Mouse (Mus musculus): ENCODE data around the gene Bex6. TPM values are rescaled to one million over a fixed set of nuclear protein-coding genes. Genes with fewer than 3 reads are reported as not detected.

Bex6 gene
- polyA plus RNA-seq, 1 experiment: not detected

GRCm38 (mm10) chr16:32171031-32171731 is 8.4 kb upstream of the Bex6 start:
- no peak overlapping the region for H3K4me3 ChIP-seq (ENCODE audit: insufficient read depth, low read length)
- no peaks in the 10 kb centered on the region for H3K4me1 ChIP-seq (ENCODE audit: control insufficient read depth, insufficient read depth, low read length)
- no peak overlapping the region for H3K27ac ChIP-seq (ENCODE audit: insufficient read depth, low read length)
- TF ChIP-seq POLR2A (IDR thresholded peaks at IDR 0.05; ENCODE audit: low read depth, low read length): no peak
- TF ChIP-seq CTCF (IDR thresholded peaks at IDR 0.05; ENCODE audit: borderline replicate concordance, insufficient read depth, low read length): no peak

DNA sequence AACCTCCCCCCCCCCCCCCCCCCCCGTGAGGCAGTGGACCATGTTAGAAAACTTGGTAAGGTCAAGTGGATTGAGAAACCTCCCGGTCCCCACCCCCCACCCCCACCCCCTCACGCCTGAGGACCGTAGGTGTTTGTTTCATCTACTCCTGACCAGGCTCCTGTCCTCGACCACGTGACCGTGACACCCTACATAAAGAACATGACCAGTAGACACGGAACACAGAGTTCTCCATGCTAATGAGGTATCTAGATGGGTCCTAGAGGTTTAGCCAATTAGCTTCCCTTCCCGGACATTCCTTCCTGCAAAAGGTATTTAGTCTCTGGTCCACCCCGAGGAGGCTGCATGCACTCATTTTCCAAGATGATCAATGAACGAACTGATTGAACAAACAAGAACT is 6.2 kb upstream of the Bex6 start:
- TF ChIP-seq CTCF (IDR thresholded peaks at IDR 0.05; ENCODE audit: borderline replicate concordance, insufficient read depth, low read length) (no peak), POLR2A (IDR thresholded peaks at IDR 0.05; ENCODE audit: low read depth, low read length) (no peak)
- no peak overlapping the region for H3K27ac ChIP-seq (ENCODE audit: insufficient read depth, low read length)
- H3K4me1 ChIP-seq (ENCODE audit: control insufficient read depth, insufficient read depth, low read length): no peaks in the 10 kb centered on the region
- no peak overlapping the region for H3K4me3 ChIP-seq (ENCODE audit: insufficient read depth, low read length)

DNA sequence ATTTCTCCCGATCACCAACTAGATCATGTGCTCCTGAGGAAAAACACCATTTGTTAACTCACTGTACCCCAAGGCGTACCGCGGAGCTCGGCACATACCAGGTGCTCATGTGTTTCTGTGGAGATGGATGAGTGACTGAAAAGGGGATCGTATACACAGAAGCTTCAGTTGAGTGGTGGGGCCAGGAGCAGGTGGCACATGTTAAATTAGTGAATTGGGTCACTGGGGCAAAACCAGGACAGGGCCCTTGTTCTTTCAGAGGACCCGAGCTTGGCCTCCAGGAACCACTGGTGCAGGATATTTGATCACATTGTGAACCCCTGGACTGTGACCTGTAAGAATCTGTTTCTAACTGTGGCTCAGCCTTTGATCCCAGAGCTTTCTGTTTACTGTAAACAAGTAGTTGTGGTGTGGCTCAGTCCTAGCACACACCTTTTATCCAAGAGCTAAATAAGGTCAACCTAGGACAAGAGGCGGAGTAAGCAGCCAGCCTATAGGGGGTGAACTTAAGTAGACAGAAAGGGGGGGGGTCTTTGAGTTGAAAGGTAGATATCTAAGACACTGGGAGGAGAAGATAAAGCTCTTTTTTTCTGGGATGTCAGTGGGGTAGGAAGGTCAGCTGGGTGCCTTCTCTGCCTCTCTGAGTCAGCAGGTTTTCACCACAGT is 5.2 kb upstream of the Bex6 start:
- no peaks in the 10 kb centered on the region for H3K4me1 ChIP-seq (ENCODE audit: control insufficient read depth, insufficient read depth, low read length)
- no peak for TF ChIP-seq POLR2A (IDR thresholded peaks at IDR 0.05; ENCODE audit: low read depth, low read length)
- TF ChIP-seq CTCF (IDR thresholded peaks at IDR 0.05; ENCODE audit: borderline replicate concordance, insufficient read depth, low read length): no peak
- no peak overlapping the region for H3K27ac ChIP-seq (ENCODE audit: insufficient read depth, low read length)
- H3K4me3 ChIP-seq (ENCODE audit: insufficient read depth, low read length): no peak overlapping the region

- no peak for TF ChIP-seq POLR2A (IDR thresholded peaks at IDR 0.05; ENCODE audit: low read depth, low read length)
- TF ChIP-seq CTCF (IDR thresholded peaks at IDR 0.05; ENCODE audit: borderline replicate concordance, insufficient read depth, low read length): no peak
- H3K27ac ChIP-seq (ENCODE audit: insufficient read depth, low read length): no peak overlapping the region
- no peak overlapping the region for H3K4me3 ChIP-seq (ENCODE audit: insufficient read depth, low read length)
Observed at GRCm38 (mm10) chr16:32175029-32175428, 4.6 kb upstream of the Bex6 start.

DNA sequence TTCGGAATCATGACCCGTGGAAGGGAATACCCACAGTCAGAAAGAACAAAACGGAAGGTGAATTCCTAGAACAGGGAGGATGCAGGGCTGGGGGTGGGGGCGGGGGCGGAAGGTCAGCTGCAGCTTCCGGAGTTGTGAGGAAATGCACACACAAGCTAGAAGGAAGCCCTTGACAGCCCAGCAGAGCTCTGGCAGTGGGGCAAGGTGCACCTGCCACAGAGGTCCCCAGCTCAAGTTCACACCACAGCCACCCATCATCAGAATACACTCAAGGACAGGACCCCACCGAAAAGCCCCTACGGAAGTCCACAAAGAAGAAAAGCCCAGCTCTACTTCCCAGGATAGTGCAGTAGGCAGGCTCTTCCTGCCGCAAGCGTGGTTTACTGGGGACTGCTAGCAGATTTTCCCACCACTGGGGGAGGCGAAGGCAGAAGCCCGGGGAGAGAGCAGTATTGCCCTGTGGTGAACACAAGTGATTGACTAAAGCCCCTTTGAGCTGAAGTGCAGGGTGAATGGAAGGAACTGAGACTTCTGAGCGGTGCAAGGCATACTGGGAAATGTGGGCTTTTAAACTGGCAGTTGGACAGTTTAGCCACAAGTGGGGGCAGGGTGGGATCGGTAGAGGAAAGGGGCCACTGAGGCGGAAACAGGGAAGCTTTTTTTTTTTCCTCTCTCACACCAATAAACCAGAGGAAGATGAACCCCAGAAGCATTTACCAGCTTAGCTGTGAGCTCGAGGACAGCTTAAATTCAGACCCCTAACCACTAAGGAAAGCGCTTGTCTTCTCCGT is 2.5 kb upstream of the Bex6 start:
- Histone ChIP-seq H3K27ac (ENCODE audit: insufficient read depth, low read length) (no peak overlapping the region), H3K4me1 (ENCODE audit: control insufficient read depth, insufficient read depth, low read length) (no peaks in the 10 kb centered on the region), H3K4me3 (ENCODE audit: insufficient read depth, low read length) (no peak overlapping the region)
- TF ChIP-seq CTCF (IDR thresholded peaks at IDR 0.05; ENCODE audit: borderline replicate concordance, insufficient read depth, low read length) (no peak), POLR2A (IDR thresholded peaks at IDR 0.05; ENCODE audit: low read depth, low read length) (no peak)

More at GRCm38 (mm10) chr16:32175029-32175428, 4.6 kb upstream of the Bex6 start:
- no peaks in the 10 kb centered on the region for H3K4me1 ChIP-seq (ENCODE audit: control insufficient read depth, insufficient read depth, low read length)

GRCm38 (mm10) chr16:32186056-32186455 is 6.4 kb downstream of the Bex6 start:
- Histone ChIP-seq H3K4me3 (ENCODE audit: insufficient read depth, low read length) (no peak overlapping the region), H3K4me1 (ENCODE audit: control insufficient read depth, insufficient read depth, low read length) (no peaks in the 10 kb centered on the region), H3K27ac (ENCODE audit: insufficient read depth, low read length) (no peak overlapping the region)
- TF ChIP-seq CTCF (IDR thresholded peaks at IDR 0.05; ENCODE audit: borderline replicate concordance, insufficient read depth, low read length): no peak
- TF ChIP-seq POLR2A (IDR thresholded peaks at IDR 0.05; ENCODE audit: low read depth, low read length): no peak

DNA sequence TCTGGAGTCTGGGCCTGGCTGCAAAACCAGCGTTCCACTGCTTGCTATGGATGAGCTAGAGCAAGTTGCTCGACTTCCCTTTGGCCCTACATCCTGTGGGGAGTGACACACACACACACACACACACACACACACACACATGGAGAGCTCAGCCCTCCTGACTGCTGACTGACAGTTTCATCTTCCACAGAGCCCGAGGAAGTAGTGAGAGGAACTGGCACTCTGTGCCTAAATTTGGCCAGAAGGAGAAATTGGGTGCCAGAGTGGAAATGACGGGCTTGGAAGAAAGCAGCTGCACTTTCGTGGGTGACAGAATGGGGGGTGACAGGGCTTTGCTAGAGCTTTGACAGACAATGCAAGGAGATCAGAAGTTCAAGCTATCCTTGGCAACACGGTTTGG is 9.5 kb downstream of the Bex6 start:
- Histone ChIP-seq H3K4me1 (ENCODE audit: control insufficient read depth, insufficient read depth, low read length) (no peaks in the 10 kb centered on the region), H3K4me3 (ENCODE audit: insufficient read depth, low read length) (no peak overlapping the region), H3K27ac (ENCODE audit: insufficient read depth, low read length) (no peak overlapping the region)
- TF ChIP-seq CTCF (IDR thresholded peaks at IDR 0.05; ENCODE audit: borderline replicate concordance, insufficient read depth, low read length) (no peak), POLR2A (IDR thresholded peaks at IDR 0.05; ENCODE audit: low read depth, low read length) (no peak)

DNA sequence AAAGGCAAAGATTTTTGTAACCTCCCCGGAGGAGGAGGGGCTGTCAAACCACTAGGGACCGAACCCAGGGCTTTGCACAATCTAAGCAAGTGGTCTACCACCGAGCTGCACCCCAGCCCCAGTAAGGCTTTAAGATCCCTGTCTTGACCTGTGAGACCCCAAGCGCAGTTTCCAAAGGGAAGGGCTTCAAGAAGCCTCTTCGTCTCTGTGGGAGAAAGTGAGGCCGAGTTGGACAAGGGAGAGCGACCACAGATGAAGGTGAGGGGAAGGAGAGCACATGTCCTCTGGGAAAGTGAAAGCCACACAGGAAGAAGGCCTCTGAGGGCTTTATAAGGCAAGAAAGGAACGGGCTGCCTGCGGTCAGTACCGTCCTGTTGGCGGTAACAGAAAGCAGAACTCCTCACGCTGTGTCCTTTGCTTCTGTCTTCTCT is 10.4 kb downstream of the Bex6 start:
- Histone ChIP-seq H3K27ac (ENCODE audit: insufficient read depth, low read length) (no peak overlapping the region), H3K4me3 (ENCODE audit: insufficient read depth, low read length) (no peak overlapping the region), H3K4me1 (ENCODE audit: control insufficient read depth, insufficient read depth, low read length) (no peaks in the 10 kb centered on the region)
- TF ChIP-seq POLR2A (IDR thresholded peaks at IDR 0.05; ENCODE audit: low read depth, low read length) (no peak), CTCF (IDR thresholded peaks at IDR 0.05; ENCODE audit: borderline replicate concordance, insufficient read depth, low read length) (no peak)

DNA sequence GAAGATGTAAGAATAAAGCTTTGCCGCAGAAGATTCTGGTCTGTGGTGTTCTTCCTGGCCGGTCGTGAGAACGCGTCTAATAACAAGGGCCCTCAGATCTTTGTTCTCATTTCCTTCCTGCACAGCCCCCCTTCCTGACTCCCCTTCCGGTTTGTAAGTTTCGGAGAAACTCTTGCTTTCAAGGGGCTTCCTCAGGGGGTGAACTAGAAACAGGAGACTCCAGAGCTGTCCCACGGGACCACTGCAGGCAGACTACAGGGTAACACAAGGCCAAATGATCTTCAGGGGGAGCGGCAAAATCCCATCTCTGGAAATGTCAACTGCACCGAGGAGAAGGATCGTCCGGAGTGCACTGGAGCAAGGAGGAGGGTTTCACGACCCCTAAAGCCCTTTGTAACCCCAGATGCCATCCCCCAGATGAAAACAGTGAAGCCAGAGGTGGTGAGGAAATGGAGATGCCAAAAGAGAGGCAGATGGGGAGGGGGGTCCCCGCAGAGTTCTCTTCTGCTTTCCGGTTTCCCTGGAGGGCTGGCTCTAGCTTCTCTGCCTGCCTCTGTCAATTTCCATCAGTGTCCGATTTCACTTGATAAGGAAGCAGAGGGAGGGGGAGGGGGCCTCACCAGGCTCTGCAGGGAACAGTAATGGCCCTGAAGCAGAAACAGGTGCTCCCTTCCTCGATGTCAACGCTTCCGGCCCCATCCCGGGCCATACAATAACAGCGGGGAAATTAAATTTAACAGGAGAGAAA is 20.8 kb downstream of the Bex6 start:
- Histone ChIP-seq H3K4me3 (ENCODE audit: insufficient read depth, low read length) (peak overlapping the region; percentile 1; the same call in 1 of the 2 replicates), H3K27ac (ENCODE audit: insufficient read depth, low read length) (no peak overlapping the region), H3K4me1 (ENCODE audit: control insufficient read depth, insufficient read depth, low read length) (no peaks in the 10 kb centered on the region)
- TF ChIP-seq POLR2A (IDR thresholded peaks at IDR 0.05; ENCODE audit: low read depth, low read length) (no peak), CTCF (IDR thresholded peaks at IDR 0.05; ENCODE audit: borderline replicate concordance, insufficient read depth, low read length) (no peak)
